ENCODE assay signal across 9 mouse cellular contexts in genomic region chr14:56304149-56304548, GRCm38 (mm10). TPM values are rescaled to one million over a fixed set of nuclear protein-coding genes. Genes with fewer than 3 reads are reported as not detected.
DNase-seq lines count a peak whose midpoint lies in the region; ATAC-seq and TF ChIP-seq lines count a peak whose summit lies in the region.
"Had no signal": no experiment of that assay in that cellular context is flagged by ENCODE, and none has a peak within 500 bp of the region (broad histone marks: within the 10 kb centered on the region; RNA-seq: fewer than 3 reads in every experiment).

No protein-coding gene starts in this region.

- H3K9ac ChIP-seq in heart, embryonic 12.5 days: no peak overlapping the region
- H3K9ac ChIP-seq in limb, embryonic 14.5 days (ENCODE audit: low read depth, low read length, severe bottlenecking): no peak overlapping the region
- H3K9ac ChIP-seq: neural tube, embryonic 12.5 days had no signal

- no peak overlapping the region for H3K4me3 ChIP-seq in heart, embryonic 12.5 days
- H3K4me3 ChIP-seq in limb, embryonic 14.5 days (replicated peaks; ENCODE audit: low read length): no peak overlapping the region
- H3K4me3 ChIP-seq: neural tube, embryonic 12.5 days had no signal

- no peaks in the 10 kb centered on the region for H3K4me1 ChIP-seq in heart, embryonic 12.5 days (replicated peaks)
- no peaks in the 10 kb centered on the region for H3K4me1 ChIP-seq in limb, embryonic 14.5 days (ENCODE audit: control insufficient read depth, insufficient read depth, low read length)
- H3K4me1 ChIP-seq: neural tube, embryonic 12.5 days had no signal

- H3K36me3 ChIP-seq in heart, embryonic 12.5 days: no peaks in the 10 kb centered on the region
- H3K36me3 ChIP-seq in limb, embryonic 14.5 days (ENCODE audit: control insufficient read depth, insufficient read depth, low read length): no peaks in the 10 kb centered on the region
- H3K36me3 ChIP-seq: neural tube, embryonic 12.5 days had no signal

- peak overlapping the region; percentile 13; the same call in 1 of the 2 replicates for H3K4me2 ChIP-seq in heart, embryonic 12.5 days
- H3K4me2 ChIP-seq in limb, embryonic 14.5 days (replicated peaks; ENCODE audit: low read depth, low read length, severe bottlenecking): no peak overlapping the region
- H3K4me2 ChIP-seq: neural tube, embryonic 12.5 days had no signal

- intact Hi-C loops in heart, postnatal 25 days (cut with DNase I): loop anchor here (5.0 kb wide), 1 partner anchor 102 kb away; no protein-coding TSS in a partner anchor
- intact Hi-C loops in gastrocnemius, postnatal 36 days (cut with DNase I): loop anchor here (5.0 kb wide), 1 partner anchor 97 kb away; no protein-coding TSS in a partner anchor

- no peaks in the 10 kb centered on the region for H3K27me3 ChIP-seq in heart, embryonic 12.5 days (replicated peaks)
- no peaks in the 10 kb centered on the region for H3K27me3 ChIP-seq in limb, embryonic 14.5 days (ENCODE audit: control insufficient read depth, insufficient read depth, low read length)
- H3K27me3 ChIP-seq: neural tube, embryonic 12.5 days had no signal

- ATAC-seq in heart, embryonic 12.5 days (ENCODE audit: insufficient number of reproducible peaks, low FRiP score): no peak
- peak; percentile 74 for ATAC-seq in granulocyte monocyte progenitor cell, adult 5-6 weeks (replicated peaks; ENCODE audit: poor library complexity, severe bottlenecking)
- ATAC-seq in limb, embryonic 14.5 days (ENCODE audit: low FRiP score, low read depth): no peak; the same call in 1 of the 2 replicates

- WGBS in heart, embryonic 12.5 days: under 1% methylated on average over 4 of the region's 4 CpGs
- 0% methylated on average over 4 of the region's 4 CpGs for WGBS in limb, embryonic 14.5 days

- no peak overlapping the region for H3K27ac ChIP-seq in heart, embryonic 12.5 days (ENCODE audit: poor library complexity, severe bottlenecking)
- H3K27ac ChIP-seq in limb, embryonic 14.5 days (replicated peaks; ENCODE audit: low read depth, low read length): no peak overlapping the region
- H3K27ac ChIP-seq: neural tube, embryonic 12.5 days had no signal

- no peak for DNase-seq in heart, postnatal 25 days (ENCODE audit: low spot score)
- DNase-seq in A20 (ENCODE audit: low read depth, low spot score) (peak; percentile 60), MN1 (ENCODE audit: low spot score) (peak; percentile 11)
- peak; percentile 90 for DNase-seq in limb, embryonic 14.5 days (ENCODE audit: low spot score)
- DNase-seq in retina, postnatal 7 days (ENCODE audit: low read depth, low spot score): peak; percentile 31
- no peak for DNase-seq in gastrocnemius, postnatal 36 days

- no peaks in the 10 kb centered on the region for H3K9me3 ChIP-seq in heart, embryonic 12.5 days (replicated peaks)
- H3K9me3 ChIP-seq in limb, embryonic 14.5 days (ENCODE audit: control insufficient read depth, low read length): no peaks in the 10 kb centered on the region
- H3K9me3 ChIP-seq: neural tube, embryonic 12.5 days had no signal

- no peak for TF ChIP-seq POLR2A in limb, embryonic 14.5 days (IDR thresholded peaks at IDR 0.05; ENCODE audit: borderline replicate concordance, extremely low read depth, insufficient read depth, insufficient read length)

RNA-seq across cellular contexts. Expression of gene Gzmb, which starts 42.1 kb away (rescaled TPM):
- polyA plus RNA-seq in heart, embryonic 12.5 days (2016; fragmentation: Nextera tagmentation; extraction: Ambion mirVana): not detected in 2 replicates
- total RNA-seq in heart, postnatal 25 days (2021): not detected
- 2.1 and 7.8 TPM in 2 replicates for total RNA-seq in granulocyte monocyte progenitor cell, adult 5-6 weeks (2014; fragmentation: Nextera tagmentation)
- 0.34 and 2.4 TPM in 2 replicates for total RNA-seq in granulocyte monocyte progenitor cell, adult 5-6 weeks (2017)
- 0.80 and 1.1 TPM in 2 replicates for polyA plus RNA-seq in limb, embryonic 14.5 days (2012; rRNA removed)
- polyA plus RNA-seq in limb, embryonic 14.5 days (2014; fragmentation: Nextera tagmentation; extraction: Ambion mirVana): 0.55 and 1.8 TPM in 2 replicates
- not detected for total RNA-seq in gastrocnemius, postnatal 36 days (2021)
- polyA plus RNA-seq: neural tube, embryonic 12.5 days had no signal

Comparison
In these comparisons a context has a peak if more than half of its experiments do, and no peak if none do; other contexts are left out.
1. DNase-seq: peak in A20 (single experiment), MN1 (single experiment), limb, embryonic 14.5 days (single experiment) and retina, postnatal 7 days (single experiment); none in heart, postnatal 25 days (single experiment) and gastrocnemius, postnatal 36 days (0 of 2).